ENCODE assay signal across 25 mouse cellular contexts in the genomic region with DNA sequence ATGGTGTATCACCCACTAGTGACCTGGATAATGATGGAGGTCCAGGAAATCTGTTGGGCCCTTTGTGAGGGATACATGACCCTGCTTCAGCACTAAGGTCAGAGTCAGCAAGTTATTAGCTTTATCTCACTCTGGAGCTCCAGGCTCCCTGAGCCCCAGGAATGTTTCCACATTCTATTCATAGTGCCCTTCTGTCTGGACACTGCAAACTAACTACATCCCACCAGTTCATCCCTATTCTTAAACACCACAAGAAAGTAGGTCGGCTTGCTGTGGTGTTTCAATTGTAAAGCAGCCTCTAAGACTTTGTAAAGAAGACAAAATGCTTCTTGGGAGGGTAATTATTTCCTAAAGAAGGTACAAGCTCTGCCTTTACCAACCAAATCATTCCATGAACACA.
"Had no signal": no experiment of that assay in that cellular context is flagged by ENCODE, and none has a peak within 500 bp of the region (broad histone marks: within the 10 kb centered on the region; RNA-seq: fewer than 3 reads in every experiment).

No protein-coding gene starts in this region.

- H3K36me3 ChIP-seq: heart, embryonic 10.5 days; hindbrain, embryonic 13.5 days; hindbrain, embryonic 15.5 days; limb, embryonic 10.5 days; limb, embryonic 12.5 days; liver, embryonic 13.5 days; liver, embryonic 15.5 days had no signal

- H3K27ac ChIP-seq: gastrocnemius, adult 2 months; heart, adult 2 months; heart, embryonic 10.5 days; hindbrain, embryonic 13.5 days; hindbrain, embryonic 15.5 days; hindbrain, postnatal 0 days; layer of hippocampus, adult 2 months; limb, embryonic 10.5 days; limb, embryonic 12.5 days; liver, embryonic 13.5 days; liver, embryonic 15.5 days had no signal

- H3K27me3 ChIP-seq: hindbrain, embryonic 13.5 days; hindbrain, embryonic 15.5 days; limb, embryonic 12.5 days; liver, embryonic 13.5 days; liver, embryonic 15.5 days had no signal

- DNase-seq: gastrocnemius, adult 2 months; gastrocnemius, postnatal 10 days; gastrocnemius, postnatal 36 days; heart, adult 11 months; heart, adult 2 months; heart, postnatal 14 days; heart, postnatal 36 days; kidney, adult 18-20 months; kidney, adult 8-10 months; kidney, postnatal 10 days; kidney, postnatal 25 days; kidney, postnatal 4 days; liver; liver, embryonic 13.5 days; liver, postnatal 0 days had no signal

- H3K9ac ChIP-seq: hindbrain, embryonic 13.5 days; hindbrain, embryonic 15.5 days; limb, embryonic 12.5 days; liver, embryonic 13.5 days; liver, embryonic 15.5 days; liver, postnatal 0 days had no signal

- ATAC-seq: hindbrain, postnatal 0 days; intestine, embryonic 16.5 days; liver, postnatal 0 days had no signal

- H3K4me2 ChIP-seq: hindbrain, embryonic 13.5 days; hindbrain, embryonic 15.5 days; limb, embryonic 12.5 days; liver, embryonic 11.5 days; liver, embryonic 13.5 days; liver, embryonic 15.5 days had no signal

- H3K4me1 ChIP-seq: hindbrain, embryonic 13.5 days; hindbrain, embryonic 15.5 days; limb, embryonic 10.5 days; limb, embryonic 12.5 days; liver, embryonic 13.5 days; liver, embryonic 15.5 days had no signal

- H3K9me3 ChIP-seq: heart, embryonic 10.5 days; hindbrain, embryonic 13.5 days; hindbrain, embryonic 15.5 days; limb, embryonic 10.5 days; limb, embryonic 12.5 days; liver, embryonic 13.5 days; liver, embryonic 15.5 days had no signal

- H3K4me3 ChIP-seq: gastrocnemius, adult 2 months; heart, adult 2 months; heart, embryonic 10.5 days; hindbrain, embryonic 13.5 days; hindbrain, embryonic 15.5 days; layer of hippocampus, adult 2 months; limb, embryonic 10.5 days; limb, embryonic 12.5 days; liver, embryonic 13.5 days; liver, embryonic 15.5 days had no signal
